Comparison of ENCODE assay signal across 9 mouse cellular contexts in the genomic region with DNA sequence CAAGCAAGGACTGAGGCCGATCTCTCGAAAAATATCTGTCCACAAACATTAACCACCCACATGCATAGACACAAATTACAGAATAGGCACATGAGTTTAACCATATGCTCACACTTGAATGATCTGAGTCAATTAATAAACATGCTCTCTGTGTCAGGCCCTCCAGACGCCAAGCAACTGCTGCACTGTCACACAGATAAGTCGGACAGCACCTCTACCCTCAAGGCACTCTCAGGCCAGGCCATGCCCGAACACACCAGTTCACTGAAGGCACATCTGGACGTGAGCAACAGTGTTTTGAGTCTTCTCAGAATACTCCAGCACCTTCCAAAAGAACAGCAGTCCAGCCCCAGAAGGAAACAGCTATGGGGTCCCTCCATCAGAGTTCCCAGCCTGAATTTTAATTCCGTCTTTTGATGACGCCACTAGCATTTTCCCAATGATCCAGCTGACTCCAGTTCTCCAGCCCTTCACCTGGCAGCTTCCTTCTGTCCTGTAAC. TPM values are rescaled to one million over a fixed set of nuclear protein-coding genes. Genes with fewer than 3 reads are reported as not detected.
DNase-seq lines count a peak whose midpoint lies in the region; ATAC-seq and TF ChIP-seq lines count a peak whose summit lies in the region.
"Had no signal": no experiment of that assay in that cellular context is flagged by ENCODE, and none has a peak within 500 bp of the region (broad histone marks: within the 10 kb centered on the region; RNA-seq: fewer than 3 reads in every experiment).

No protein-coding gene starts in this region.

- ATAC-seq in kidney, embryonic 15.5 days (replicated peaks; ENCODE audit: low FRiP score), result no peak
- ATAC-seq in hindbrain, postnatal 0 days, result no peak
- ATAC-seq in midbrain, postnatal 0 days (ENCODE audit: low FRiP score), result no peak

- DNase-seq in kidney, adult 11 months, result no peak
- DNase-seq in embryonic facial prominence, embryonic 10.5 days (ENCODE audit: low spot score), result no peak
- no peak for DNase-seq in hindbrain, postnatal 0 days (ENCODE audit: low spot score)
- no peak for DNase-seq in midbrain, postnatal 0 days (ENCODE audit: low spot score)
- no peak for DNase-seq in gastrocnemius, postnatal 10 days
- DNase-seq in retina, embryonic 14.5 days (ENCODE audit: low spot score), result no peak
- DNase-seq in spleen, postnatal 10 days (ENCODE audit: low spot score in 2 of 2), result no peak
- DNase-seq: gastrocnemius, adult 2 months had no signal

- peaks cover 46% of the 10 kb centered on the region for H3K4me1 ChIP-seq in kidney, embryonic 15.5 days
- peaks cover 58% of the 10 kb centered on the region for H3K4me1 ChIP-seq in embryonic facial prominence, embryonic 10.5 days
- H3K4me1 ChIP-seq in hindbrain, postnatal 0 days (ENCODE audit: insufficient read depth, low read length), result peaks cover 32% of the 10 kb centered on the region
- H3K4me1 ChIP-seq in midbrain, postnatal 0 days (ENCODE audit: insufficient read depth, low read length), result peaks cover 13% of the 10 kb centered on the region

- H3K36me3 ChIP-seq in kidney, embryonic 15.5 days, result no peaks in the 10 kb centered on the region
- H3K36me3 ChIP-seq in embryonic facial prominence, embryonic 10.5 days (replicated peaks), result peaks cover 6% of the 10 kb centered on the region; the same call in 1 of the 2 replicates
- H3K36me3 ChIP-seq in hindbrain, postnatal 0 days (ENCODE audit: insufficient read depth, low read length), result no peaks in the 10 kb centered on the region
- no peaks in the 10 kb centered on the region for H3K36me3 ChIP-seq in midbrain, postnatal 0 days (ENCODE audit: insufficient read depth, low read length)

- H3K27ac ChIP-seq in kidney, embryonic 15.5 days, result peak overlapping the region; percentile 47; the same call in 1 of the 2 replicates
- peak overlapping the region; percentile 96 for H3K27ac ChIP-seq in embryonic facial prominence, embryonic 10.5 days (replicated peaks)
- peak overlapping the region; percentile 54; the same call in 1 of the 2 replicates for H3K27ac ChIP-seq in hindbrain, postnatal 0 days
- H3K27ac ChIP-seq in midbrain, postnatal 0 days (ENCODE audit: low read depth, low read length), result peak overlapping the region; percentile 47; the same call in 1 of the 2 replicates
- H3K27ac ChIP-seq: gastrocnemius, adult 2 months had no signal

- WGBS in kidney, embryonic 15.5 days, result 33% methylated on average over 8 of the region's 8 CpGs
- WGBS in embryonic facial prominence, embryonic 10.5 days, result 25% methylated on average over 8 of the region's 8 CpGs
- WGBS in hindbrain, postnatal 0 days, result 11% methylated on average over 8 of the region's 8 CpGs
- 9% methylated on average over 8 of the region's 8 CpGs for WGBS in midbrain, postnatal 0 days

- H3K4me3 ChIP-seq in kidney, embryonic 15.5 days (replicated peaks), result no peak overlapping the region
- peak overlapping the region; percentile 88 for H3K4me3 ChIP-seq in embryonic facial prominence, embryonic 10.5 days
- peak overlapping the region; percentile 4 for H3K4me3 ChIP-seq in hindbrain, postnatal 0 days (ENCODE audit: low read length)
- H3K4me3 ChIP-seq in midbrain, postnatal 0 days (ENCODE audit: low read depth, low read length), result peak overlapping the region; percentile 20
- H3K4me3 ChIP-seq: gastrocnemius, adult 2 months had no signal

- no peak for TF ChIP-seq CTCF in hindbrain, postnatal 0 days (IDR thresholded peaks at IDR 0.05; ENCODE audit: low read depth)
- no peak for TF ChIP-seq CTCF in midbrain, postnatal 0 days (IDR thresholded peaks at IDR 0.05)

- H3K9me3 ChIP-seq in kidney, embryonic 15.5 days (replicated peaks), result no peaks in the 10 kb centered on the region
- no peaks in the 10 kb centered on the region for H3K9me3 ChIP-seq in embryonic facial prominence, embryonic 10.5 days
- H3K9me3 ChIP-seq in hindbrain, postnatal 0 days (ENCODE audit: low read length), result no peaks in the 10 kb centered on the region
- no peaks in the 10 kb centered on the region for H3K9me3 ChIP-seq in midbrain, postnatal 0 days (ENCODE audit: low read length)

- no peaks in the 10 kb centered on the region for H3K27me3 ChIP-seq in kidney, embryonic 15.5 days
- H3K27me3 ChIP-seq in embryonic facial prominence, embryonic 10.5 days (replicated peaks; ENCODE audit: low read depth, poor library complexity, severe bottlenecking), result no peaks in the 10 kb centered on the region
- H3K27me3 ChIP-seq in hindbrain, postnatal 0 days (ENCODE audit: insufficient read depth, low read length), result no peaks in the 10 kb centered on the region
- no peaks in the 10 kb centered on the region for H3K27me3 ChIP-seq in midbrain, postnatal 0 days (ENCODE audit: insufficient read depth, low read length)

- no peak overlapping the region for H3K9ac ChIP-seq in kidney, embryonic 15.5 days
- 0 out of 2 replicates have a peak overlapping the region, but pooled peaks have one; percentile 2 for H3K9ac ChIP-seq in hindbrain, postnatal 0 days (replicated peaks; ENCODE audit: low read length)
- peak overlapping the region; percentile 46; the same call in 1 of the 2 replicates for H3K9ac ChIP-seq in midbrain, postnatal 0 days (replicated peaks; ENCODE audit: low read length, poor library complexity, severe bottlenecking)

- peak overlapping the region; percentile 44 for H3K4me2 ChIP-seq in kidney, embryonic 15.5 days
- peak overlapping the region; percentile 77 for H3K4me2 ChIP-seq in hindbrain, postnatal 0 days (ENCODE audit: low read depth, low read length)
- peak overlapping the region; percentile 64 for H3K4me2 ChIP-seq in midbrain, postnatal 0 days (ENCODE audit: low read depth, low read length, poor library complexity, severe bottlenecking)

RNA-seq across cellular contexts. Expression of gene Ago1, which starts 2.1 kb away (rescaled TPM):
- 5.1 and 5.2 TPM in 2 replicates for polyA plus RNA-seq in kidney, embryonic 15.5 days (2015; fragmentation: Nextera tagmentation; extraction: Ambion mirVana)
- polyA plus RNA-seq in embryonic facial prominence, embryonic 10.5 days (2016; fragmentation: Nextera tagmentation; extraction: Ambion mirVana), result 6.3 and 6.8 TPM in 2 replicates
- total RNA-seq in hindbrain, postnatal 0 days (2014; rRNA removed), result 42.2 TPM in 2 replicates
- polyA plus RNA-seq in hindbrain, postnatal 0 days (2015; fragmentation: Nextera tagmentation; extraction: Ambion mirVana), result 6.0 and 6.5 TPM in 2 replicates
- total RNA-seq in midbrain, postnatal 0 days (2014; rRNA removed), result 36.3 and 49.8 TPM in 2 replicates
- 5.0 and 6.4 TPM in 2 replicates for polyA plus RNA-seq in midbrain, postnatal 0 days (2015; fragmentation: Nextera tagmentation; extraction: Ambion mirVana)
- 10 to 100 TPM in 1 of 2 experiments, 1 to 10 TPM in 1; 9.1 to 13.6 TPM for total RNA-seq in gastrocnemius, postnatal 10 days (2021)

RNA-seq across cellular contexts. Expression of gene Ago3, which starts 36.9 kb away (rescaled TPM):
- 12.9 and 15.9 TPM in 2 replicates for polyA plus RNA-seq in kidney, embryonic 15.5 days (2015; fragmentation: Nextera tagmentation; extraction: Ambion mirVana)
- polyA plus RNA-seq in embryonic facial prominence, embryonic 10.5 days (2016; fragmentation: Nextera tagmentation; extraction: Ambion mirVana), result 15.1 and 15.6 TPM in 2 replicates
- 7.6 and 8.6 TPM in 2 replicates for total RNA-seq in hindbrain, postnatal 0 days (2014; rRNA removed)
- polyA plus RNA-seq in hindbrain, postnatal 0 days (2015; fragmentation: Nextera tagmentation; extraction: Ambion mirVana), result 12.8 and 13.5 TPM in 2 replicates
- total RNA-seq in midbrain, postnatal 0 days (2014; rRNA removed), result 9.8 and 10.6 TPM in 2 replicates
- 9.4 and 11.8 TPM in 2 replicates for polyA plus RNA-seq in midbrain, postnatal 0 days (2015; fragmentation: Nextera tagmentation; extraction: Ambion mirVana)
- 10 to 100 TPM in 1 of 2 experiments, 1 to 10 TPM in 1; 7.3 to 11.5 TPM for total RNA-seq in gastrocnemius, postnatal 10 days (2021)
